Mouse (Mus musculus) intestine, postnatal 0 days (tissue): ENCODE measurements around the gene Fbxo36. TPM values are rescaled to one million over a fixed set of nuclear protein-coding genes. Genes with fewer than 3 reads are reported as not detected.

Source experiments
- ATAC-seq: fragments of 200-750 bp; cut with Nextera tagmentation; 2 replicates; pipeline ENCODE4 v1.8.0; 2017; ENCODE audit warnings: mild to moderate bottlenecking, moderate TSS enrichment, moderate library complexity
- H3K27ac ChIP-seq: fragments of 300-500 bp; sonication (generic); 2 replicates; pipeline ENCODE4 v1.5.1; 2014; ENCODE audit warnings: mild to moderate bottlenecking, low read depth, low read length, moderate library complexity
- H3K27me3 ChIP-seq: fragments of 300-500 bp; sonication (generic); replicated peaks from 2 replicates; pipeline ENCODE4 v1.6.1; 2014; ENCODE audit warnings: low read length, mixed read lengths; ENCODE audit not compliant: control insufficient read depth, insufficient read depth
- H3K36me3 ChIP-seq: fragments of 300-500 bp; sonication (generic); 2 replicates; pipeline ENCODE4 v1.6.1; 2014; ENCODE audit warnings: mild to moderate bottlenecking, moderate library complexity; ENCODE audit not compliant: control insufficient read depth, insufficient read depth
- H3K4me1 ChIP-seq: fragments of 300-500 bp; sonication (generic); replicated peaks from 2 replicates; pipeline ENCODE4 v1.6.1; 2014; ENCODE audit warnings: antibody characterized with exemption, low read length, mixed read lengths; ENCODE audit not compliant: control insufficient read depth, insufficient read depth
- H3K4me2 ChIP-seq: fragments of 300-500 bp; sonication (generic); replicated peaks from 2 replicates; pipeline ENCODE4 v1.6.1; 2014; ENCODE audit warnings: low read depth, mild to moderate bottlenecking, moderate library complexity
- H3K4me3 ChIP-seq: fragments of 300-500 bp; sonication (generic); 2 replicates; pipeline ENCODE4 v1.5.1; 2014; ENCODE audit warnings: low read depth, low read length
- H3K9ac ChIP-seq: fragments of 300-500 bp; sonication (generic); 2 replicates; pipeline ENCODE4 v1.6.1; 2014; ENCODE audit warnings: mild to moderate bottlenecking, low read depth, low read length
- H3K9me3 ChIP-seq: fragments of 300-500 bp; sonication (generic); 2 replicates; pipeline ENCODE4 v1.6.1; 2016; ENCODE audit warnings: mixed run types; ENCODE audit not compliant: control insufficient read depth
- CTCF ChIP-seq: sonication (generic); IDR thresholded peaks from 2 replicates; pipeline ENCODE4 v1.5.1; 2016; ENCODE audit warnings: low read depth, mild to moderate bottlenecking, control low read depth, antibody characterized with exemption, moderate library complexity
- WGBS: fragments of 180-500 bp; shearing (Covaris S2); extraction: QIAGEN DNeasy Blood & Tissue Kit; methylation state at CpG from one replicate; pipeline ENCODE4 v1.1.7; 2014; 5-methylcytosine and 5-hydroxymethylcytosine counted together
- polyA plus RNA-seq: library from polyadenylated mRNA; unstranded; fragments of >200 nt; fragmentation: Nextera tagmentation; extraction: Ambion mirVana; gene quantifications from 2 replicates; pipeline ENCODE4 v1.2.1, GENCODE M21; 2015

Gene Fbxo36
- 14.4 and 18.5 TPM in 2 replicates for polyA plus RNA-seq

DNA sequence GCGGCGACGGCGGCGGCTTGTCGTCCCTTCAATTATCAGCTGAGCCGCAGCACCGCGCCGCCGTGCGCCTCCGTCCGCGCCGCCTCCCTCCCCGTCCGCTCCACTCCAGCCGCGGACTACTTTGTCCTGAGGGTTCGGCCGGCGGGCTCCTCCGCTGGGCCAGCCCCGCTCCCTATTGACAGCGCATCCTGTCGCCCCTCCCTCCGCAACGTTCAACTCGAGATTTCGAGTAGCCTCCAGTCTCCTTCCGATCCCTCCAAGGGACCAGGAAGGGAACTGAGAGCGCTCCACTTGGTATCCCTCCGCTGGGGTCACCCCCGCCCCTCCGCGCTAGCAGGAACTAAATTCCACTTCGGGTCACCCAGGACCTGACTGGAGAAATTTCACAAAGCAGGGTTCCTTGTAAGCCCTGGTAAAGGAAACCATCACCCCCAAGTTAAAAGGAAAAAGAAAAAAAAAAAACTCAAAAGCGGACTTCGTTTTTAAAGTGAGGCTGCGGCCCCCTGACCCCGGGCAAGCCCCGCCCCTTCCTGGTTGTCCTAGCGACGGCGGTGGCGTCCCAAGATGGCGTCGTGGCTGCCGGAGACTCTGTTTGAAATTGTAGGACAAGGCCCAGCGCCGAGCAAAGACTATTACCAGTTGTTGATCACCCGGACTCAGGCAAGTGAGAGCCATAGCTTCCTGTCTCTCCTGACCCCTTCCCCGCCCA lies at the start of gene Fbxo36:
Gene Fbxo36 (plus strand): TSS at position 533 of the 709 bp plus-strand sequence.
- Histone ChIP-seq H3K4me3 (peak within 1 kb of the TSS; percentile 97), H3K36me3 (no peaks in the 10 kb centered on the region), H3K9me3 (no peaks in the 10 kb centered on the region), H3K27ac (peak within 1 kb of the TSS; percentile 99), H3K27me3 (no peaks in the 10 kb centered on the region), H3K4me2 (peak within 1 kb of the TSS; percentile 76), H3K9ac (peak within 1 kb of the TSS; percentile 99), H3K4me1 (no peaks in the 10 kb centered on the region)
- WGBS: under 1% methylated on average over 38 of the region's 54 CpGs
- no peak for TF ChIP-seq CTCF
- peak; percentile 88 for ATAC-seq

DNA sequence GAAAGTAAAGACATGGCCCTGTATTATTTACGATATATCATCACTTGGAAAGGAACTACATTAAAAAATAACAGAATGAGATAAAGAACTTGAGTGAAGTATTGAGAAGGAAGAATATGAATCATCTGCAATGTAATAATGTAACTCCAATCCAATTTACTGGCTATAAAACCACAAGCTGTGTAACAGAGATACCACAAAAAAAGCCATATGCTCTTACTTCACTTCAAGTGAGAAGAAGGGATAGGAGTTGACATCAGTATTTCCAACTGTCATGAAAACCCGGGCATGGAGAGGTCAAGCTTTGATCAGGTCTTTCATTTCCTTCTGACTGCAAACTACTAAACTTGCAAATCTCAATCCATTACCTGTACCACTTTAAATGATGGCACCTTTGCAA lies 48.2 kb upstream of the Fbxo36 start:
- no peak for TF ChIP-seq CTCF
- Histone ChIP-seq H3K27me3 (no peaks in the 10 kb centered on the region), H3K9ac (no peak overlapping the region), H3K4me2 (no peak overlapping the region), H3K9me3 (no peaks in the 10 kb centered on the region), H3K4me3 (no peak overlapping the region), H3K36me3 (peaks cover 25% of the 10 kb centered on the region), H3K27ac (no peak overlapping the region), H3K4me1 (no peaks in the 10 kb centered on the region)
- WGBS: 89% methylated on average over 2 of the region's 2 CpGs
- no peak for ATAC-seq

DNA sequence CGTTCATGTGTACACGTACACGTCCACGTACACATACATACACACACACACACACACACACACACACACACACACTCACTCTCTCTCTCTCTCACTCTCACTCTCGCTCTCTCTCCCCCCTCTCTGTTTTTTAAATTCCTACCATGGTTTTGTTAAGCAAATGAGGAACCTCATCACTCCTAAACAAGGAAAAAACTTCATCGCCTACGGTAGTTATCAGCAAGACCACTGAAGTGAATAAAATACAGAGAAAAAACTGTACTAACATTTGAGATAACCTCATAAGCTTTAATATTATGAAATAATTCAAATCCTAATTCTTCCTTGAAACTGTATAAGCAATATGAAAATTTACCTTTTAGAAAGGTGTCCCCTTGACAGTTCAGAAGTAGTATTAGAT lies 44.3 kb upstream of the Fbxo36 start:
- Histone ChIP-seq H3K4me1 (no peaks in the 10 kb centered on the region), H3K4me2 (no peak overlapping the region), H3K27me3 (no peaks in the 10 kb centered on the region), H3K36me3 (peaks cover 20% of the 10 kb centered on the region), H3K4me3 (no peak overlapping the region), H3K9ac (no peak overlapping the region), H3K27ac (no peak overlapping the region), H3K9me3 (no peaks in the 10 kb centered on the region)
- WGBS: 97% methylated on average over 7 of the region's 7 CpGs
- no peak for ATAC-seq
- no peak for TF ChIP-seq CTCF

DNA sequence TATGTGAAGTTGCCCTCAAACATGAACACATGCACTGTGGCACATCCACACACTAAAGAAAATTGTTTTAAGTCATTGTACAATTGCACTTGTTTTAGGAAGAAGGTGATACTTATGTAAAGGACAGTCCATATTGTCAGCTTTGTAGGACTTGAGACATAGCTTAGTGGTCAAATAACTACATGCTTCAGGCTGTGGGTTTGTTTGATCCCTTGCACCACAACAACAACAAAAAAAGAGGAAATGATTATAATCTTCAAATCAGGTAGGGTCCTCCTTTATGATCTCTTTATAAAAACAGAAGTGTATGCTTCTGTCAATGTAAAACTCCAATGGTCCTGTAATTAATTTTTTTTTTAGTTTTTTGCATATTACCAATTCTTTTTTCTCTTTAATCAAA lies 40.5 kb upstream of the Fbxo36 start:
- H3K9me3 ChIP-seq: no peaks in the 10 kb centered on the region
- H3K9ac ChIP-seq: no peak overlapping the region
- TF ChIP-seq CTCF: no peak
- H3K4me1 ChIP-seq: no peaks in the 10 kb centered on the region
- H3K27me3 ChIP-seq: no peaks in the 10 kb centered on the region
- no peak overlapping the region for H3K4me3 ChIP-seq
- ATAC-seq: no peak
- peaks cover 3% of the 10 kb centered on the region for H3K36me3 ChIP-seq
- no peak overlapping the region for H3K4me2 ChIP-seq
- H3K27ac ChIP-seq: no peak overlapping the region

DNA sequence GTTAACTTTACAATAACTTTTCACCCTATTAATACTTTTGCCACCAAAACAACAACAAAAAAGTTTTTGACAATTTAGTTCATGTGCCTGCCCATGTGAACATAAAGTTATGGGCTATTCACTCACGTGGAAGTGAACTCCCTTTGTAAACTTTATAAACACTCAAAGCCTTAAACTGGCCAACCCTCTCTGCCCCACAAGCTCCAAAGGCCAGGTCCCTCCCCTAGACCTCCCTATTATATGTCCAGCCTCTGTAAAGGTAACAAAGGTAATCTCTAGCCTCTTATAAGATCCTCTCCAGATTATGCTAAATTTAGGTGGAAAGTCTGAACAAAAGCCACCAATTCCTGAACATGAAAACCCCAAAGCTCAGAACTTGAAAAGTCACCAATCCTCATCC lies 35.9 kb upstream of the Fbxo36 start:
- no peak for TF ChIP-seq CTCF
- no peak overlapping the region for H3K4me3 ChIP-seq
- H3K9me3 ChIP-seq: no peaks in the 10 kb centered on the region
- H3K27me3 ChIP-seq: no peaks in the 10 kb centered on the region
- ATAC-seq: no peak
- no peak overlapping the region for H3K27ac ChIP-seq
- no peaks in the 10 kb centered on the region for H3K4me1 ChIP-seq
- H3K4me2 ChIP-seq: no peak overlapping the region
- H3K36me3 ChIP-seq: no peaks in the 10 kb centered on the region
- WGBS: 32% methylated on average over 1 of the region's 1 CpGs
- no peak overlapping the region for H3K9ac ChIP-seq

DNA sequence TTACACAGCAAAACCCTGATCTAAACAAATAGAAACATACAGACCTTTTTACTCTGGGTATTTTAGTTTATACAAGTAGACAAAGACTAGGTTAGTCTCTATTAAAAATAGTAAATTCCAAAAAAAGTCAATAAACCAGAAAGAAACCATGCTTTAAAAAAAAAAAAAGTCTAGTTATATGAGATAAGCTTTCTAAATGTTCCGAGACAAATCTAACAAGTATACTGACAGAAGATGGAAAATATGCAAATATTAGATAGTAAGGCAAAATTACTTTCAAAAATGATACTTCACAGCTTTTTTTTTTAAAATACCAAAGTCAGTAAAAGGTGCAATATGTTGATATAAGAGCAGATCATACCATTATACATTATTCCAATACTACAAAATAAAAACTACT lies 22.0 kb upstream of the Fbxo36 start:
- WGBS: 90% methylated on average over 1 of the region's 1 CpGs
- H3K9me3 ChIP-seq: no peaks in the 10 kb centered on the region
- H3K27me3 ChIP-seq: no peaks in the 10 kb centered on the region
- no peak for ATAC-seq
- no peak for TF ChIP-seq CTCF
- H3K36me3 ChIP-seq: peaks cover 5% of the 10 kb centered on the region; the same call in 1 of the 2 replicates
- no peak overlapping the region for H3K4me2 ChIP-seq
- H3K27ac ChIP-seq: no peak overlapping the region
- no peak overlapping the region for H3K4me3 ChIP-seq
- H3K9ac ChIP-seq: no peak overlapping the region
- H3K4me1 ChIP-seq: no peaks in the 10 kb centered on the region
